Mouse (Mus musculus) brain, embryonic 14.5 days (tissue): ENCODE measurements around the gene Fblim1.

Experiments used
- CTCF ChIP-seq: fragments of 200-500 bp; IDR thresholded peaks from 2 replicates; pipeline ENCODE4 v1.5.1; 2012; ENCODE audit warnings: inconsistent platforms, mild to moderate bottlenecking, moderate library complexity, borderline replicate concordance; ENCODE audit not compliant: insufficient read depth, insufficient read length; ENCODE audit errors: extremely low read depth
- POLR2A ChIP-seq: fragments of 200-500 bp; IDR thresholded peaks from 2 replicates; pipeline ENCODE4 v1.6.1; 2012; ENCODE audit warnings: mild to moderate bottlenecking, inconsistent platforms, borderline replicate concordance; ENCODE audit not compliant: poor library complexity, insufficient read depth, insufficient read length, severe bottlenecking; ENCODE audit errors: extremely low read depth

DNA sequence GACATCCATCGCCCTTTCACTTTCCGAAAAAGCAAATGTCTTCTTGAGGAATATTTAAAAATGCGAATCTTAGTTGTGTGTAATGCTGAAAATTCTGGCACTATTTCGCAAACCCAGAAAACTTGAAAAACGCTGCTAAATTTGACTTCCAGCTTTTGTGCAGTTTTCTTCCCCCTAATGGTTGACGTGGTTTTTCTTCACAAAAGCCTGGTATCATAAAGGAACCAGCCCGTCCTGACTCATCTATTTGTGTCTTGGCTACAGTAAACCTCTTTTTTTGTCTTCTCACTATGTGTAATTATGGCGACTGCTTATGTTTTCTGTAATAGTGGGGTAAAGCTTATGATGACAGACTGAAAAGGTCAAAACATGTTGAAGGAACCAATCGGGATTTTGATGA lies 58.6 kb downstream of the Fblim1 start:
- no peak for TF ChIP-seq POLR2A
- TF ChIP-seq CTCF: no peak
